ENCODE assay signal across 8 mouse cellular contexts in genomic region chr5:20941205-20941604, GRCm38 (mm10). TPM values are rescaled to one million over a fixed set of nuclear protein-coding genes. Genes with fewer than 3 reads are reported as not detected.
DNase-seq lines count a peak whose midpoint lies in the region; TF ChIP-seq lines count a peak whose summit lies in the region.
"Had no signal": no experiment of that assay in that cellular context is flagged by ENCODE, and none has a peak within 500 bp of the region (broad histone marks: within the 10 kb centered on the region; RNA-seq: fewer than 3 reads in every experiment).

No protein-coding gene starts in this region.

- WGBS in spleen, adult 2 months, result 0% methylated on average over 5 of the region's 5 CpGs
- 54% methylated on average over 5 of the region's 5 CpGs for WGBS in embryonic facial prominence, embryonic 10.5 days

- no peaks in the 10 kb centered on the region for H3K36me3 ChIP-seq in spleen, adult 2 months (ENCODE audit: control insufficient read depth, insufficient read depth, low read length)
- peaks cover 8% of the 10 kb centered on the region for H3K36me3 ChIP-seq in embryonic facial prominence, embryonic 10.5 days (replicated peaks)
- H3K36me3 ChIP-seq: midbrain, embryonic 12.5 days had no signal

- no peak for TF ChIP-seq POLR2A in spleen, adult 2 months (IDR thresholded peaks at IDR 0.05; ENCODE audit: low read depth, low read length)

- H3K27me3 ChIP-seq in spleen, adult 2 months (ENCODE audit: control insufficient read depth, insufficient read depth, low read length), result no peaks in the 10 kb centered on the region
- no peaks in the 10 kb centered on the region for H3K27me3 ChIP-seq in embryonic facial prominence, embryonic 10.5 days (replicated peaks; ENCODE audit: low read depth, poor library complexity, severe bottlenecking)
- H3K27me3 ChIP-seq: midbrain, embryonic 12.5 days had no signal

- peak overlapping the region; percentile 45; the same call in 1 of the 2 replicates for H3K27ac ChIP-seq in spleen, adult 2 months (ENCODE audit: insufficient read depth, low read length)
- H3K27ac ChIP-seq in embryonic facial prominence, embryonic 10.5 days (replicated peaks), result no peak overlapping the region
- H3K27ac ChIP-seq: midbrain, embryonic 12.5 days had no signal

- H3K4me1 ChIP-seq in spleen, adult 2 months (ENCODE audit: control insufficient read depth, insufficient read depth, insufficient read length), result peaks cover 42% of the 10 kb centered on the region
- H3K4me1 ChIP-seq in embryonic facial prominence, embryonic 10.5 days, result peaks cover 16% of the 10 kb centered on the region

- no peaks in the 10 kb centered on the region for H3K9me3 ChIP-seq in embryonic facial prominence, embryonic 10.5 days
- H3K9me3 ChIP-seq: midbrain, embryonic 12.5 days had no signal

- TF ChIP-seq CTCF in spleen, adult 2 months (IDR thresholded peaks at IDR 0.05; ENCODE audit: extremely low read depth, insufficient read depth, insufficient read length, insufficient replicate concordance), result no peak

- intact Hi-C loops in heart, postnatal 36 days (cut with DNase I), result no loop called here

- H3K4me3 ChIP-seq in spleen, adult 2 months (ENCODE audit: extremely low read depth, insufficient read depth, insufficient read length), result no peak overlapping the region
- H3K4me3 ChIP-seq in embryonic facial prominence, embryonic 10.5 days, result no peak overlapping the region
- H3K4me3 ChIP-seq: midbrain, embryonic 12.5 days had no signal

- peak in 1 of 2 experiments; percentile 23 for DNase-seq in spleen, adult 2 months (ENCODE audit: low read depth in 1 of 2, low spot score in 2 of 2)
- DNase-seq in spleen, adult 12 weeks (ENCODE audit: low spot score), result no peak
- DNase-seq in cerebellum, postnatal 10 days, result peak; percentile 48 to 71
- DNase-seq in heart, postnatal 36 days, result peak; percentile 48
- peak; percentile 46 to 47 for DNase-seq in lung, postnatal 4 days
- DNase-seq in retina, embryonic 14.5 days (ENCODE audit: low spot score), result no peak
- no peak for DNase-seq in embryonic facial prominence, embryonic 10.5 days (ENCODE audit: low spot score)

RNA-seq across cellular contexts. Expression of gene Rsbn1l, which starts 15.0 kb away (rescaled TPM):
- polyA plus RNA-seq in spleen, adult 2 months (2012; rRNA removed), result 6.1 and 7.4 TPM in 2 replicates
- total RNA-seq in heart, postnatal 36 days (2021), result 10 to 100 TPM; 13.6 to 15.2 TPM
- polyA plus RNA-seq in embryonic facial prominence, embryonic 10.5 days (2016; fragmentation: Nextera tagmentation; extraction: Ambion mirVana), result 4.7 and 5.0 TPM in 2 replicates

RNA-seq across cellular contexts. Expression of gene Tmem60, which starts 59.2 kb away (rescaled TPM):
- 4.5 and 5.2 TPM in 2 replicates for polyA plus RNA-seq in spleen, adult 2 months (2012; rRNA removed)
- 10 to 100 TPM; 23.8 to 24.1 TPM for total RNA-seq in heart, postnatal 36 days (2021)
- polyA plus RNA-seq in embryonic facial prominence, embryonic 10.5 days (2016; fragmentation: Nextera tagmentation; extraction: Ambion mirVana), result 49.5 and 51.2 TPM in 2 replicates

RNA-seq across cellular contexts. Expression of gene Phtf2, which starts 59.3 kb away (rescaled TPM):
- 2.2 and 2.3 TPM in 2 replicates for polyA plus RNA-seq in spleen, adult 2 months (2012; rRNA removed)
- 10 to 100 TPM; 72.4 to 78.3 TPM for total RNA-seq in heart, postnatal 36 days (2021)
- polyA plus RNA-seq in embryonic facial prominence, embryonic 10.5 days (2016; fragmentation: Nextera tagmentation; extraction: Ambion mirVana), result 20.2 and 21.4 TPM in 2 replicates

Comparison
In these comparisons a context has a peak if more than half of its experiments do, and no peak if none do; other contexts are left out.
1. DNase-seq: peak in cerebellum, postnatal 10 days (2 of 2), heart, postnatal 36 days (2 of 2) and lung, postnatal 4 days (2 of 2); none in spleen, adult 12 weeks (single experiment), retina, embryonic 14.5 days (single experiment) and embryonic facial prominence, embryonic 10.5 days (single experiment).